Mouse (Mus musculus): ENCODE results near the gene Gm11567. TPM values are rescaled to one million over a fixed set of nuclear protein-coding genes. Genes with fewer than 3 reads are reported as not detected.
"Not testable (repeated sequence)": the region's sequence is repeated elsewhere in the genome, so short reads cannot be mapped to it uniquely, and the experiment has no call there.

Gene Gm11567
- not detected in 2 replicates for total RNA-seq (2017)

DNA sequence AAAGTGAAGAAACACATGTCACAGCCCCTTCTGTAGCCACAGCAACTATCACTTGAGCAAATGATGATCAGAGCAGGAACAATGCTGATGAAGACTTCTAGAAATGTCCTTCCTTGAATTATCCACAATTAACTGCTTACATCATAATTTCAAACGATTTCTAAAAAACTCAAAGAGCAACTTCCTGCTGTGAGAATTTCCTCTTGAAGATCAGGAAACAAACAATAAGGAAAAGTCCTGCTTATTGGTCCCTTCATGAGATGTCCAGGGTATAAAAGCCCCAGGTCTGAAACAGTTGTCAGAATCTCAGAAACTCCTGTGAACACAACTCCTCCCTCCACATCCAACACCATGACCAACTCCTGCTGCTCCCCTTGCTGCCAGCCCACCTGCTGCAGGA is at the start of gene Gm11567:
Gene Gm11567 (plus strand): TSS at position 301 of the 400 bp plus-strand sequence.
- ATAC-seq (replicated peaks in 1 of 2; ENCODE audit: insufficient read depth in 1 of 2, low FRiP score in 2 of 2, low TSS enrichment in 1 of 2, low read depth in 1 of 2, poor library complexity in 2 of 2, severe bottlenecking in 2 of 2) = not testable (repeated sequence)

DNA sequence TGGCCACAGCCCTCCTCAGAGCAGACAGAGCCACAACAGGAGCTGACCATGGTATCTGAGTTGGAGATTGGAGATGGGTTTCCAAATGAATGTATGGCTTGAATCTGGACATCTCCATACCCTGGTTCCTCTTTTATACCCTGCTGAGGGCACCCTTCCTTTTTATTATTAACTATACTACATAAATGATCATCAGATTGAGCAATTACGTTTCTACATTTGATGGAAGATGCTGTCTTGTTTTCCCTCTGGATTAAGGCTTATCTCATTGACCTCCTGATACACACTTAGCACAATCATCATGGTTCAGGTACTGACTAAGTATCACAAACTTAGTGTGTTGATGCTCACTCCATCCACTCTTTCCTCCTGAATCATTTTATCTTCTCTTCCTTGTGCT is 41.0 kb upstream of the Gm11567 start, which contains the start of gene 2300003K06Rik:
Gene 2300003K06Rik (minus strand): TSS at position 101 of the 400 bp plus-strand sequence.
- ATAC-seq (replicated peaks in 1 of 2; ENCODE audit: insufficient read depth in 1 of 2, low FRiP score in 2 of 2, low TSS enrichment in 1 of 2, low read depth in 1 of 2, poor library complexity in 2 of 2, severe bottlenecking in 2 of 2) = no peak

DNA sequence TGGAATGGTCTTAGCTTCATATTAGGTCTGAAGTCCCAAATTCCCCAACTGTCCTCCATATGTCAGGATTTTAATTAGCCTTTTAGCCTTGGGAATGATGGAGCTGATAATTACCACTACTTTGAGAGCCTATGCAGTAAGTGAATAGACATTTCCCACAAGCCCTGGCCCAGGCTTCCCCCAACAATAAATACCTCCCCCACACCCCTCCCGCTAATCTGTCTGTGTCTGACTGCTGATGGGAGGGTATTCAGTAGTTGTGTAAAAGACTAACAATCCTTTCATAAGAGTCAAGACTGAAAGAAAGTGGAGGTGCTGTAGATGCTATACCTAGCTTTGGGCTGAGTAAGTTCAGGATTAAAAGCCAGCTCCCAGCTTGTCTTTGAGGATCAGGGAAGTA is 36.8 kb upstream of the Gm11567 start:
- no peak for ATAC-seq (replicated peaks in 1 of 2; ENCODE audit: insufficient read depth in 1 of 2, low FRiP score in 2 of 2, low TSS enrichment in 1 of 2, low read depth in 1 of 2, poor library complexity in 2 of 2, severe bottlenecking in 2 of 2)

DNA sequence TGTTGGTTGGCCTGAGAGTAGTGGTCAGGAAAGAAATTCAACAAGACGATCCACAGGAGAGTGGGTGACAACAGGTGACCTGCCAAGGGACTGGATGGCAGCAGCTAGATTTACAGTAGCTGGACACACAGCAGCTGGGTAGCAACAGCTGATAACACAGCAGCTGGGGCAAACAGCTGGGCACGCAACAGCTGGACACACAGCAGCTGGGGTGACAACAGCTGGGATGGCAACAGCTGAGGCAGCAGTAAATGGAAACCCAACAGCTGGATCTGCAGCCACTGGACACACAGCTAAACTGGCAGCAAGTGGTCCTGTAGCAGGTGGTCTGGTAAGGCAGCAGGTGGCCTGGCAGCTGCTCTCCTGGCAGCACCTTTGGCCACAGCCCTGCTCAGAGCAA is 32.2 kb upstream of the Gm11567 start:
- ATAC-seq (replicated peaks in 1 of 2; ENCODE audit: insufficient read depth in 1 of 2, low FRiP score in 2 of 2, low TSS enrichment in 1 of 2, low read depth in 1 of 2, poor library complexity in 2 of 2, severe bottlenecking in 2 of 2) = no peak

DNA sequence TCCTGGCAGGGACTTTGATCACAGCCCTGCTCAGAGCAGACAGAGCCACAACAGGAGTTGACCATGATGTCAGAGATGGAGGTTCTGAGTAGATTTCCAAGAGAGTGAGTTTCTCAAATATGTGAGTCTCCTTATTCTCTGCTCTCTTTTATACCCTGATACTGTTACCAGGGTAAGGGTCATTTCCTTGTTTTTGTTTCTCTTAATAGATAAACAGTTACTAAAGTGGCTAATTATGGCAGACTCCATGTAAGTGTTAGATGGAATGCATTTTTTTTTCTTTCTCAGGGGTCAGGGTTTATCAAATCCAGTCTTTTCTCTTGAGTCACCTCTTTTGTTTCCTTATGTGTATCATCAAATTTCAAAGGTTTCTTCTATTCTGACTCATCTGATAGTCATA is 27.5 kb upstream of the Gm11567 start, which contains the start of gene Krtap4-16:
Gene Krtap4-16 (minus strand): TSS at position 101 of the 400 bp plus-strand sequence.
- no peak for ATAC-seq (replicated peaks in 1 of 2; ENCODE audit: insufficient read depth in 1 of 2, low FRiP score in 2 of 2, low TSS enrichment in 1 of 2, low read depth in 1 of 2, poor library complexity in 2 of 2, severe bottlenecking in 2 of 2)

DNA sequence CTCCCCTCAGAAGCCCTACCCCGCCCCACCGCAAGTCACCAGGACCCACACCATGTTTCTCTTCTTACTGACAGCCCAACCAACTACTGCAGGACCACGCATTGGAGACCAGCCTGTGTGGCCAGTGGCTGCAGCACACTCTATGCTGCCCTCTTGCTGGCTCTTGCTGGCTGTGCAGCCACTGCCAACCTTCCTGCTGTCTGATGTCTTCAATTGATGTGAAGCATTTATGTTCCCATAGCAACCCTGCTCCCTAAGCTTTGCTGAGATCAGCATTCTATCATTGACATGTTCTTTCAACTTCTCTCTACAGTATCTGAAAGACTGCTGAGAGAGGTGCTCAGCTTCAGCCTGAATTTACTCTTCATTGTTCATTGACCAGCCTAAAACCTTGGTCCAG is 24.9 kb upstream of the Gm11567 start:
- ATAC-seq (replicated peaks in 1 of 2; ENCODE audit: insufficient read depth in 1 of 2, low FRiP score in 2 of 2, low TSS enrichment in 1 of 2, low read depth in 1 of 2, poor library complexity in 2 of 2, severe bottlenecking in 2 of 2) = no peak

DNA sequence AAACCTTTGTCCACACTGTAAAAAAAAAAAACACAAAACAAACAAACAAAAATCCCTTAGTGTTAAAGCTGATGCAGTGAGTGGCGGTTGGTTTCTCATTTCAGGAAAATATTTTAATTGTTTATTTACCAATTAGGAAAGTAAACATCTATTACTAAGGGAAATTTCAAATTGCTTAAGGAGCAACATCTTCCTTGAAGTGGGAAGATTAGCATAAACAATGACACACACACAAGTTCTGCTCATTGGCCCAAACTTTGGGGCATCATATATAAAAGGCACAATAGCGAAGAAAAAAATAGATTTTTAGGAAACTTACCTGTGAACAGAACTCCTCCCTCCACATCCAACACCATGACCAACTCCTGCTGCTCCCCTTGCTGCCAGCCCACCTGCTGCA is 21.4 kb upstream of the Gm11567 start, which contains the start of gene Gm11568:
Gene Gm11568 (plus strand): TSS at position 301 of the 400 bp plus-strand sequence.
- ATAC-seq (replicated peaks in 1 of 2; ENCODE audit: insufficient read depth in 1 of 2, low FRiP score in 2 of 2, low TSS enrichment in 1 of 2, low read depth in 1 of 2, poor library complexity in 2 of 2, severe bottlenecking in 2 of 2) = no peak

DNA sequence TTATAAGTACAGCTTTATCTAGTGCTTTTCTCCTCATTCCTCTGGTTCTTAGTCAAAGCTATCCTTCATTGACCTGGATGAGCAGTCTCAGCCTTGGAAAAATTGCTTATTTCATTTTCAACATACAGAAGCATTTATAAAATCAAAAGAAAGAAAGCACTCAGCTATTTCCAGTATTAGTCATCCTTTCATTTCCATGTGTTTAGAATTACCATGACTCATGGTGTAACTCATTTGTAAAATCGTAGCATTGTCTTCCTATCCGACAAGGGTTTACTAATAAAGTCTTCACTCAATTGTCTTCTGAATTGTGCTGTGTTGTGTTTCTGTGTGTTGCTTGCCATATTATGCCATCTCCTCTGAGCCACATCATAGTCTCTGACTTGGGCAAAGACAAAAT is 20.2 kb upstream of the Gm11567 start:
- ATAC-seq (replicated peaks in 1 of 2; ENCODE audit: insufficient read depth in 1 of 2, low FRiP score in 2 of 2, low TSS enrichment in 1 of 2, low read depth in 1 of 2, poor library complexity in 2 of 2, severe bottlenecking in 2 of 2) = no peak

DNA sequence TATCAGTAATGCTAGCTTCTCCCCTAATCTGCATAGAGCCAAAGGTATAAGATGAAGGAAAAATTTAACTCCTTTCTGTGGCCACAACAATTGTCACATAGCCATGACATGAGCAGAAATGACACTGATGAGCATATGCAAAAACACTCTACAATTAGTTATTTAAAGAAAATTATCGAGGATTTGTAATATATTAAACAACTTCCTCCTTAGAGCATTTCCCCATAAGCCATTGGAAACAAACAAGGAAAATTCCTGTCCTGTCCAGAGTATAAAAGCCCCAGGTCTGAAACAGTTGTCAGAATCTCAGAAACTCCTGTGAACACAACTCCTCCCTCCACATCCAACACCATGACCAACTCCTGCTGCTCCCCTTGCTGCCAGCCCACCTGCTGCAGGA is 14.8 kb upstream of the Gm11567 start, which contains the start of gene Gm11559:
Gene Gm11559 (plus strand): TSS at position 301 of the 400 bp plus-strand sequence.
- not testable (repeated sequence) for ATAC-seq (replicated peaks in 1 of 2; ENCODE audit: insufficient read depth in 1 of 2, low FRiP score in 2 of 2, low TSS enrichment in 1 of 2, low read depth in 1 of 2, poor library complexity in 2 of 2, severe bottlenecking in 2 of 2)

DNA sequence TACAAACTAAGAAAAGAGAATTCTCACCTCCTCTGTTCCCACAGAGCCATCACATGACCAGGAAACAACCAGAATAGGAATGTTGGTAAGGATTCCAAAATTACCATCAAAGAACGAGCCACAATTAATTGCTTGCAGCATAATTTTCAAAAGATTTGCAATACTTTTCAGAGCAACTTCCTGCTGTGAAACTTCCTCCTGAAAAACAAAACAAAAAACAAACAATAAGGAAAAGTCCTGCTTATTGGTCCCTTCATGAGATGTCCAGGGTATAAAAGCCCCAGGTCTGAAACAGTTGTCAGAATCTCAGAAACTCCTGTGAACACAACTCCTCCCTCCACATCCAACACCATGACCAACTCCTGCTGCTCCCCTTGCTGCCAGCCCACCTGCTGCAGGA is 5.9 kb upstream of the Gm11567 start, which contains the start of gene Krtap9-1:
Gene Krtap9-1 (plus strand): TSS at position 301 of the 400 bp plus-strand sequence.
- not testable (repeated sequence) for ATAC-seq (replicated peaks in 1 of 2; ENCODE audit: insufficient read depth in 1 of 2, low FRiP score in 2 of 2, low TSS enrichment in 1 of 2, low read depth in 1 of 2, poor library complexity in 2 of 2, severe bottlenecking in 2 of 2)

DNA sequence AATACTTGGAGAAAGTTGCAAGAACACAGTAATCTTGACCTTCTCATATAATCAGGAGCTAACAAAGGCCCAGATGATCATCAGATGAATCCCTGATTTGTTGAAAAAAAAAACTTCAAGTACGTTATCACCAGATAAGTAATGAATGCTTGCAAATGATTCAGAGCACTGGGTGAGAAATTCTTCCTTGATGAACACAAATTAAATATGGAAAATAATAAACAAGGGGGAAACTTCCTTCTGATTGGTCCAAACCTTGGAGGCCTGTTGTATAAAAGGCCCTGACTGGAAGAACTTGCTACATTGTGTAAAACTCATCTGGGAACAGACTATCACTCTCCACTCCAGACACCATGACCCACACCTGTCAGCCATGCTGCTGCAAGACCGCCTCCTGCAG is 28.6 kb downstream of the Gm11567 start, which contains the start of gene Krtap31-1:
Gene Krtap31-1 (plus strand): TSS at position 301 of the 400 bp plus-strand sequence.
- ATAC-seq (replicated peaks in 1 of 2; ENCODE audit: insufficient read depth in 1 of 2, low FRiP score in 2 of 2, low TSS enrichment in 1 of 2, low read depth in 1 of 2, poor library complexity in 2 of 2, severe bottlenecking in 2 of 2) = no peak

DNA sequence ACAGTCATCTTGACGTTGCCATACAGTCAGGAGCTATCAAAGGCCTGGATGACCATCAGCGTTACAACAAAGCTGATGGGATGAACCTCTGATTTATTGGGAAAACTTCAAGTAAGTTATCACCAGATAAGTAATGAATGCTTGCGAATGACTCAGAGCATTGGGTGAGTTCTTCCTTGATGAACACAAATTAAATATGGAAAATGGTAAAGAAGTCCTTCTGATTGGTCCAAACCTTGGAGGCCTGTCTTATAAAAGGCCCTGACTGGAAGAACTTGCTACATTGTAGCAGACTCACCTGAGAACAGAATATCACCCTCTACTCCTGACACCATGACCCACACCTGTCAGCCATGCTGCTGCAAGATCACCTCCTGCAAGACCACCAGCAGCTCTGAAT is 35.5 kb downstream of the Gm11567 start, which contains the start of gene Gm11565:
Gene Gm11565 (plus strand): TSS at position 301 of the 400 bp plus-strand sequence.
- ATAC-seq (replicated peaks in 1 of 2; ENCODE audit: insufficient read depth in 1 of 2, low FRiP score in 2 of 2, low TSS enrichment in 1 of 2, low read depth in 1 of 2, poor library complexity in 2 of 2, severe bottlenecking in 2 of 2) = no peak

Other genes starting within 250 kb of the Gm11567 start
- not detected in 2 replicates for gene Krtap4-2, start 244.1 kb upstream of the Gm11567 start, total RNA-seq (2017)
- gene Krtap4-7, start 235.1 kb upstream of the Gm11567 start, total RNA-seq (2017) = not detected in 2 replicates
- gene Gm11555, start 229.0 kb upstream of the Gm11567 start, total RNA-seq (2017) = not detected in 2 replicates
- not detected in 2 replicates for gene Gm11563, start 220.2 kb upstream of the Gm11567 start, total RNA-seq (2017)
- not detected in 2 replicates for gene Krtap4-6, start 213.2 kb upstream of the Gm11567 start, total RNA-seq (2017)
- not detected in 2 replicates for gene Gm14190, start 188.4 kb upstream of the Gm11567 start, total RNA-seq (2017)
- not detected in 2 replicates for gene Gm14180, start 144.9 kb upstream of the Gm11567 start, total RNA-seq (2017)
- gene Gm11595, start 106.3 kb upstream of the Gm11567 start, total RNA-seq (2017) = not detected in 2 replicates
- not detected in 2 replicates for gene Krtap4-8, start 98.5 kb upstream of the Gm11567 start, total RNA-seq (2017)
- gene Krtap4-9, start 94.0 kb upstream of the Gm11567 start, total RNA-seq (2017) = not detected in 2 replicates
- gene Gm11596, start 85.7 kb upstream of the Gm11567 start, total RNA-seq (2017) = not detected in 2 replicates
- gene Gm11569, start 80.3 kb upstream of the Gm11567 start, total RNA-seq (2017) = not detected in 2 replicates
- not detected in 2 replicates for gene Gm11554, start 74.7 kb upstream of the Gm11567 start, total RNA-seq (2017)
- gene Krtap4-13, start 69.3 kb upstream of the Gm11567 start, total RNA-seq (2017) = not detected in 2 replicates
- gene Gm11564, start 63.5 kb upstream of the Gm11567 start, total RNA-seq (2017) = not detected in 2 replicates
- not detected in 2 replicates for gene 2300003K06Rik, start 41.1 kb upstream of the Gm11567 start, total RNA-seq (2017)
- gene Krtap4-16, start 27.6 kb upstream of the Gm11567 start, total RNA-seq (2017) = not detected in 2 replicates
- gene Gm11568, start 21.3 kb upstream of the Gm11567 start, total RNA-seq (2017) = not detected in 2 replicates
- gene Gm11559, start 14.7 kb upstream of the Gm11567 start, total RNA-seq (2017) = not detected in 2 replicates
- not detected in 2 replicates for gene Krtap9-1, start 5.8 kb upstream of the Gm11567 start, total RNA-seq (2017)
- not detected in 2 replicates for gene Krtap31-1, start 28.7 kb downstream of the Gm11567 start, total RNA-seq (2017)
- gene Gm11565, start 35.6 kb downstream of the Gm11567 start, total RNA-seq (2017) = not detected in 2 replicates
- not detected in 2 replicates for gene Krtap31-2, start 57.1 kb downstream of the Gm11567 start, total RNA-seq (2017)
- not detected in 2 replicates for gene Krtap9-5, start 69.3 kb downstream of the Gm11567 start, total RNA-seq (2017)
- gene Krtap29-1, start 99.9 kb downstream of the Gm11567 start, total RNA-seq (2017) = not detected in 2 replicates
- gene Krtap16-1, start 107.4 kb downstream of the Gm11567 start, total RNA-seq (2017) = not detected in 2 replicates
- not detected in 2 replicates for gene Krtap17-1, start 114.8 kb downstream of the Gm11567 start, total RNA-seq (2017)
- gene Krt33a, start 137.0 kb downstream of the Gm11567 start, total RNA-seq (2017) = not detected in 2 replicates
- gene Krt33b, start 150.7 kb downstream of the Gm11567 start, total RNA-seq (2017) = not detected in 2 replicates
- not detected in 2 replicates for gene Krt34, start 162.4 kb downstream of the Gm11567 start, total RNA-seq (2017)
- gene Krt31, start 171.4 kb downstream of the Gm11567 start, total RNA-seq (2017) = not detected in 2 replicates
- not detected in 2 replicates for gene Krt32, start 209.0 kb downstream of the Gm11567 start, total RNA-seq (2017)
- not detected in 2 replicates for gene Krt35, start 217.1 kb downstream of the Gm11567 start, total RNA-seq (2017)
- gene Krt36, start 226.4 kb downstream of the Gm11567 start, total RNA-seq (2017) = not detected in 2 replicates
- gene Krt13, start 242.4 kb downstream of the Gm11567 start, total RNA-seq (2017) = not detected in 2 replicates